Mouse (Mus musculus) CH12.LX (cell line): ENCODE measurements at regions not wholly inside any gene's neighbourhood (a gene's known extent, or its start where the extent isn't known, plus 50 kb on each side); places are given as distances from the start of the nearest gene placed in this dataset.

Experiments used
- CTCF ChIP-seq, 2 experiments: IDR thresholded peaks in 1 of 2; conservative IDR thresholded peaks in 1 of 2; 2 replicates each; pipeline ENCODE4 v1.5.1; 2011 to 2012; ENCODE audit warnings: low read depth in 2 of 2, low read length in 2 of 2, improper control_type of control experiment in 1 of 2, inconsistent platforms in 1 of 2, mild to moderate bottlenecking in 1 of 2, moderate library complexity in 1 of 2
- ELF1 ChIP-seq: IDR thresholded peaks from 2 replicates; pipeline ENCODE4 v1.6.1; 2014; ENCODE audit warnings: low read depth, mild to moderate bottlenecking, inconsistent platforms, low read length, improper control_type of control experiment
- HCFC1 ChIP-seq: IDR thresholded peaks from 2 replicates; pipeline ENCODE4 v1.6.1; 2012; ENCODE audit warnings: low read depth, mild to moderate bottlenecking, inconsistent platforms, low read length, improper control_type of control experiment
- NRF1 ChIP-seq: IDR thresholded peaks from 2 replicates; pipeline ENCODE4 v1.6.1; 2014; ENCODE audit warnings: low read depth, mild to moderate bottlenecking, inconsistent platforms, low read length, improper control_type of control experiment, moderate library complexity
- POLR2A ChIP-seq: IDR thresholded peaks from 2 replicates; pipeline ENCODE4 v1.6.1; 2011; ENCODE audit warnings: low read depth, mild to moderate bottlenecking, improper control_type of control experiment, low read length
- TBP ChIP-seq: conservative IDR thresholded peaks from 2 replicates; pipeline ENCODE4 v1.6.1; 2011; ENCODE audit warnings: low read depth, low read length, improper control_type of control experiment
- USF2 ChIP-seq: conservative IDR thresholded peaks from 2 replicates; pipeline ENCODE4 v1.6.1; 2011; ENCODE audit warnings: low read depth, low read length, improper control_type of control experiment
- ZC3H11A ChIP-seq: IDR thresholded peaks from 2 replicates; pipeline ENCODE4 v1.6.1; 2012; ENCODE audit warnings: low read depth, mild to moderate bottlenecking, inconsistent platforms, low read length, improper control_type of control experiment
- ZMIZ1 ChIP-seq: IDR thresholded peaks from 2 replicates; pipeline ENCODE4 v1.6.1; 2012; ENCODE audit warnings: low read depth, mild to moderate bottlenecking, inconsistent platforms, low read length, improper control_type of control experiment

DNA sequence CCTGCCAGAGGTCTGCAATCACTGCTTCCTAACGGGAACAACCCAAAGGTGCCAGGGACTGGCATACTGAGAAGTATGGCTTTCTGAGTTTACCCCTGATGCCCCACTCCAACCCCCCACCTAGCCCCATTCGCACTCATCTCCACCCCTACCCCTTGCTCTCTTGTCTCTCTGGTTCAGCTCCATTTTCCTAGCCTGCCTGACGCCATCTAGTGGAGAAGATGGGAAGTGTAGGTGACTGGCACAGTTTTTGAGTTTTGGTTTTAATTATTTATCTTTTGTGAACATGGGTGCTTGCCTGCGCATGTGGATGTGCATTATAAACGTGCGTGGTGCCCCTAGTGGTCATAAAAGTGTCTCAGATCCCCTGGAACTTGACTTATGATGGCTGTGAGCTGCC, 352.3 kb upstream of the Hs6st1 start:
- no peak for TF ChIP-seq POLR2A
- TF ChIP-seq ZC3H11A: no peak
- peak; percentile 25 to 56; a peak in 3 of 4 replicates for TF ChIP-seq CTCF (conservative IDR thresholded peaks at IDR 0.05 in 1 of 2, IDR thresholded peaks at IDR 0.05 in 1 of 2; ENCODE audit: low read depth in 2 of 2, low read length in 2 of 2)
- TF ChIP-seq TBP: no peak
- no peak for TF ChIP-seq NRF1
- no peak for TF ChIP-seq ZMIZ1
- TF ChIP-seq HCFC1: no peak
- no peak for TF ChIP-seq ELF1
- TF ChIP-seq USF2: no peak
